Mouse (Mus musculus) thymus, adult 2 months (tissue): ENCODE measurements around the gene Hist1h2bf.

ENCODE experiments used
- CTCF ChIP-seq: fragments of 200-500 bp; IDR thresholded peaks from 2 replicates; pipeline ENCODE4 v1.5.1; 2012; ENCODE audit warnings: mild to moderate bottlenecking, control low read depth, low read length, moderate library complexity, borderline replicate concordance; ENCODE audit not compliant: control insufficient read depth, poor library complexity, insufficient read depth; ENCODE audit errors: extremely low read depth
- POLR2A ChIP-seq: fragments of 200-500 bp; IDR thresholded peaks from 2 replicates; pipeline ENCODE4 v1.6.1; 2012; ENCODE audit warnings: mild to moderate bottlenecking, low read length, control low read depth, moderate library complexity; ENCODE audit not compliant: control insufficient read depth, poor library complexity, insufficient read depth; ENCODE audit errors: extremely low read depth

DNA sequence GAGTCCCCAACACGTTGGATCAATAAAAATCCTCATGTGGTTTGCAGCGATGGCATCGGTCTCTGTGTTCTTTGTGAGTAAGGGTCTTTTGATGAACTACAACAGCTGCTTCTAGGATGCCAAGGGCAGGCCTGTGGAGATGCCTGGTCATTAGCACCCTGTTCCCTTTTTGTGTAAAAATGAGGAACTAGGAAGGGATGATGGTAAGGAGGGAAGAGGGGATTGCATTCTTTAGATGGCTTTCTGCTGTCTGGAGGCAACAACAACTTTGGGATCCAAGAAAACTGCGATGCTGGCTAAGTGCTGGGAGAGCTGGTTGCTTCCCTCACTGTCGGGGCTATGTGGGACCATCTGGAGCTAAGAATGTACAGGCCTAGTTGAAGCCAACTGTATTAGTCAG, 35.7 kb downstream of the Hist1h2bf start:
- TF ChIP-seq POLR2A: no peak
- no peak for TF ChIP-seq CTCF
